Mouse (Mus musculus) heart, adult 11 months (tissue): ENCODE measurements around the gene Agps.
"Not testable (repeated sequence)": the region's sequence is repeated elsewhere in the genome, so short reads cannot be mapped to it uniquely, and the experiment has no call there.

ENCODE experiments used
- DNase-seq: peaks from one replicate; pipeline ENCODE4 v3.0.0; 2022

Agps gene

DNA sequence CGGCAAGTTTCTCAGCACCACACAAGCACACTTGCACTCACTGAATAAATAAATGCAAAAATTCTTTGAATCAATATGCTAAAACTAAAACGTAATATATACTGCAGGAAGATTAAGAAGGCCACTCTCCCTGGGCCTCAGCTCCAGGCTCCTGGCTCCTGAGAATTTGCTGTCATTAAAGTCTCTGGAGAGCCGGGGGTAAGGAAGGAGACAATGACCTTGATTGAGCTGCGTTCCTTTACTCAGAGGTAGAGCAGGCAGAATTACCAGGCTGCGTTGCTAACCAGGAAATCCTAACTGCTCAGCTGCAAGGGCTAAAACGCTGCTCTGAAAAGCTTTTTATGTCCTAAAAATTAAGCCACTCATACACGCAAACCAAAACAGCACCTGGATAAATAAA, 101.6 kb downstream of the Agps start:
- no peak for DNase-seq

DNA sequence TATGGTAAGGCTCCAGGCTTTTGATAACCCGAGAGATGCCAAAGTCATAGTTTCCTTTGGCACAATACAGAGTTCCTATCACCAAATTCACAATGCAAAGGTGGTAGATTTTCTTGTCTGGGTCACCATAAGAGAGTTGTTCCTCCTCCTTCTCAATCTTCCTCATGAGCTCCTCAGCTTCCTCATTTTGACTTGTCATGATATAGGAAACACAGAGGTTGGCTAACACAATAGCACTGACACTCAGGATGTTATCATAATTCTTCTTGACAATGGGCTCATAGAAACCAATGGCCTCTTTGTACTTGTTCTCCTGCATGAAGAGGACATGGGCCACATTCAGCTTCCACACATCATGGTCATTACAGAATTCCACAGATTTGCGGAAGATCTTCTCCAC, 104.7 kb downstream of the Agps start:
- DNase-seq = not testable (repeated sequence)

DNA sequence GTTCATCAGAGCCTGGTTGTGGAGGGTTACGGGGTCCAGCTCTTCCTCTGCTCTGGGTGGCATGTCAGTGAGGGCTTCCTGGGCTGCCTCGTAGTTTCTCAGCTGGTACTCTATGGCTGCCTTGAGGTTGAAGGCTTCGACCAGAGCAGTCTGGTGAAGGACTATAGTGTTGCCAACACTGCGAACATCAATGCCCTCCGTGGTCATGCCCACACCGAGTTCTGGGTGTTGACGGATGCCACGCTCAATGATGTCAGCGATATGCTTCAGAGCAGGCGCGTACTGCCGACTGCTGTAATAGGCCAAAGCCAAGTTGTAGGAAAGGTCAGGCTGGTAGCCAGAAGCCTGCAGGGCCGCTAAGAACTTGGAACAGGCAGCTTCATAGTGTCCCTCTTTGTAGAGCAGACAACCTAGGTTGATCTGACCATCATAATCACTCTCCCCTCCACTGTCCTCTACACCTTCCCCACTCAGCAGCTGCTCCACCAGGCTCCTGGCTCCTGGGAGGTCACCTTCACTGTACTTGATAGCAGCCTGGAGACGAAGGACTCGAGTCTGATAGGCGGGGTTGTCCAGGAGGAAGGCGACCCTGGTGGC, 105.6 kb downstream of the Agps start:
- peak; percentile 94 for DNase-seq

DNA sequence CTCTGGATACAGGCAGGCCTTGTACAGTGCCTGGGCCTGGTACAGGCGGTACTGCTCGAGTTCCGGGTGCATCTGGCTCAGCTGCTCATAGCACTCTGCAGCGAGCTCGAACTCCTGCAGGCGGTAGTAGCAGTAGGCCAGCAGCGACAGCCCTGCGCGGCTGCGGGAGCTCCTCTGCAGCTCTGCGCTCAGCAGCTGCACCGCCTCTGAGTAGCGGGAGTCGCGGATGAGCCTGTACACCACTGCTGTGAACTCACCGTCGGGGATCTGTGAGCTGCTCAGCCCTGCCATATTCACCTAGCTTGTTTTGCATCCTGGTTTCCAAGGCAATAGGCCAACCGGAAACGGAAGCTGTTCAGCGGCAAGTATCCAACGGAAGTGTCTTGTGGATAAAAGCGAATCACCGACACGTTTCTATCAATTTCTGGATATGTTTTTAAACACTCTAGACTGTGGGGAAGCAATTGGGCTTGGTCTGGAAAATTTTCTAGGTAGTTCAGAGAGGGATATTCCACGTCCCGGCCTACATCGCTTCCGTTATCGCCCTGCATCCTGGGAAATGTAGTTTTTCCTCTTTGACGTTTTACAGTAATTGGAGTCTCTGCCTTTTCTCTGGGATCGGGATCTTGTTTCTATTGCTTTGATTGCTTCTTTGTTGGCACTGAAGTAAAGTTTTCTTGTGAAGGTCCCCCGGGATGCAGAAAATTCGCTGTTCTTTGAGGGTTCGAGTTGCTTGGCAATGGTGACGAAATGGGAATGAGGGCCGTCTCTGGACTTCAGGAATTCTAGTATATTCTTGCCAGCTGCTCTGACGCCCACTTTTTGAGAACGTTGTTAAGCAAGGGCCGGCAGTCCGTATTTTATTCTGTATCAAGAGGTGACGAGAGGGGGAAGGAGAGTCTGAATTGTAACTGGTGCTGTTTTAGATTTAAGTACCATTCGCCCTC, 106.4 kb downstream of the Agps start, which contains the start of gene Ttc30b:
Gene Ttc30b, minus strand, starts transcription at position 469 of the 947 bp plus-strand sequence.
- peak; percentile 97 for DNase-seq

DNA sequence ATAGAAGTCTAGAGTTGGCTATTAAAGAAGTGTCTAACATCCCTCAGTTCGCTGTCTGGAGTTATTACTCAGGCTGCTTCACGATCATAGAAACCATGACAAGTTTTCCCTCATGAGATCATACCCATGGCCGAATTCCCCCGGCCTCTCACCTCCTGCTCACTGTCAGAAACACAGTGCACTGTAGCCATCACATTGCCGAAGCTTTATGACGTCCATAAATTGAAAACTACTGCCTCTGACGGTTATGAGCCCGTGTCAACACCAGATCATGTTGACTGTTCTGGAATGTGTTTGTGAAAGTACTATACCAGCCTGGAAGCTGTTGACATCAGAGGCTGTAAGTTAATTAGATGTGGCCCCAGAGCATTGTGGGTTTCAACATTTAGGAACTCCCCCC, 118.7 kb downstream of the Agps start:
- DNase-seq = peak; percentile 78

DNA sequence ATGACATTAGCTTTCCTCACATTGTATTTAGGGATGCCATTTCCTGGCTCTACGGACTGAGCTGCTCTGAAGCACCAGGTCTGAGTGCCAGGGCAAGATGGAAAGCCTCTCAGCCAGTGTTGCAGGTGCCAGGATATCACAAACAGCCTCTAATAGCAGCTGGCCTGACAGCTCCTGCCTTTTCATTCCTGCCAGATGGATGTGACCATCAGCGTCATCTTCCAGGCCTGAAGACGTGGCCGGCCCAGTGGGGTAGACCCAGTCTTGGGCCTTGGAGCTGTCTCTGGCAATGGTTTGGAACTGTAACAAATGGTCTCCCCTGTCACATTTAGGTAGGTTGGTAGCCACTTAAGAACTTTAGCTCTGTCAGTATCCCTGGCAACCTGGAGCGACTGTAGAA, 121.3 kb downstream of the Agps start:
- peak; percentile 80 for DNase-seq

DNA sequence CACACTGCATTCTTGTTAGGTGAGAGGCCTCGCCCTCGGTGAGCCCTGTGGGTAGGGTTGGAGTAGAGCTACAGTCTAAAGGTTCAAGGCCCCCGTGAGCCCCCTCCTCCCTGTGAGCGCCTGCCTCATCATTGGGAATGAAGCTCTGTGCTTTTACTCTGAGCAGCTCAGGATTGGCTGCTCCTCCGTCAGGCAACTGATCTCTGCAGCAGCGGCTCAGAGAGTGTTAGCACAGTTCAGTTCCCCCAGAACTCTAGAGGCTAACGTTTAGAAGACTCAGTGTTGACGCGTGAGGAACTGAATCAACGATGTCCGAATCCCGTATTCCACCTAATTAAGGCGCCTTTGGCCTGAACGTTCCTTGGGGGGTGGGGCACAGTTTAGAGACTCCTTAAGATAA, 123.7 kb downstream of the Agps start:
- peak; percentile 73 for DNase-seq

DNA sequence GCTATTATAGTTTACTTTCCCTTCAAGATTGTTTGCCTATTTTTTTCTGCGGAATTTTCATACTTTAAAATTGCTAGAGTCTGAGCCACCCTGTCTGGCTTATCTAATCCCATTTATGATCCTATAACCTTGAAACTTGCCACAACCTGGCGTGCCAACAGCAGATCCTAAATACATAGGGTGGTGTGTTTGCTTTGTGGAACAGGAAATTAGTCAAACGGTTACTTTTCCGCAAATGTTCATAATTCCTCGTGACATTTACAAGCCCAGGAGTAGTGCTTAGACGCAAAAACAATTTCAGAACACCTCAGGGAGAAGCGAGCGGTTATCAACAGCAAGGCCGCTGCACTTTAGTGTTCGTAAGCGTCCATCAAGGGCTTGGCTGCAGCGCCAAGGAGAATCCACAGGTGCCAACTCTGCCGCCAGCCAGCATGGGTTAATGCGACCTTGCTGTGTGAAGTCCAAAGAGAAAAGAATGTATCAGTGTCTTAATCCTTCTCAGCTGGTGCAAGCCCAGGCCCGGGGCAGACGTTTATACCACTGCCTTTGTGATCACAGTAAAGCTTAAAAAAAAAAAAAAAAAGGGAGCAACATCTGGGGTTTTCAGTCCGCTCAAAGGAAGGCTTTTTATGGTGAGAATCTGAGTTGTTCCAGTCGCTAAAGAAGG, 127.3 kb downstream of the Agps start:
- DNase-seq = peak; percentile 81

DNA sequence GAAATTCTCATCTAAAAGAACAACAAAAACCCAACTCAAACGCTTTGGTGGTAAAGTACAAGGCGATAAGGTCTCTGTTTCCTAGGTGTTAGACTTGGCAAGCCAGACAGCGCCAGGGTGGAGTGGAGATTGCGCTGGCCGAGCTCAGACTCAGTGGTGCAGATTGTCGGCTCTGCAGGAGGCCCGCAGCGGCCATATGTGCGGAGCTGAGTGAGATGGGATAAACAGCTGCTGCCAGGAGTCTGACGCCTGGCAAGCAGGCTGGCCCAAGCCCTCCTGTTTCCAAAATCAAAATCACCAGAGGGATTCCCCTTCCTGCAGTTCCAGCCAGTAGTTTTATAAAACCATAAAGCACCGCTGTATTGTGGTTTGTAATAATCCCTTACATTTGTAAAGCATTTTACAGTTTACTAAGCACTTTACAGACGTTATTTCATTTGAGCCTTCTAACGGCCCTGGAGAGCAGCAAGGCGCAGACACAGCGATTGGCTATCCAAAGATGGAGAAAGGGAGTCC, 127.9 kb downstream of the Agps start:
- DNase-seq = peak; percentile 89

DNA sequence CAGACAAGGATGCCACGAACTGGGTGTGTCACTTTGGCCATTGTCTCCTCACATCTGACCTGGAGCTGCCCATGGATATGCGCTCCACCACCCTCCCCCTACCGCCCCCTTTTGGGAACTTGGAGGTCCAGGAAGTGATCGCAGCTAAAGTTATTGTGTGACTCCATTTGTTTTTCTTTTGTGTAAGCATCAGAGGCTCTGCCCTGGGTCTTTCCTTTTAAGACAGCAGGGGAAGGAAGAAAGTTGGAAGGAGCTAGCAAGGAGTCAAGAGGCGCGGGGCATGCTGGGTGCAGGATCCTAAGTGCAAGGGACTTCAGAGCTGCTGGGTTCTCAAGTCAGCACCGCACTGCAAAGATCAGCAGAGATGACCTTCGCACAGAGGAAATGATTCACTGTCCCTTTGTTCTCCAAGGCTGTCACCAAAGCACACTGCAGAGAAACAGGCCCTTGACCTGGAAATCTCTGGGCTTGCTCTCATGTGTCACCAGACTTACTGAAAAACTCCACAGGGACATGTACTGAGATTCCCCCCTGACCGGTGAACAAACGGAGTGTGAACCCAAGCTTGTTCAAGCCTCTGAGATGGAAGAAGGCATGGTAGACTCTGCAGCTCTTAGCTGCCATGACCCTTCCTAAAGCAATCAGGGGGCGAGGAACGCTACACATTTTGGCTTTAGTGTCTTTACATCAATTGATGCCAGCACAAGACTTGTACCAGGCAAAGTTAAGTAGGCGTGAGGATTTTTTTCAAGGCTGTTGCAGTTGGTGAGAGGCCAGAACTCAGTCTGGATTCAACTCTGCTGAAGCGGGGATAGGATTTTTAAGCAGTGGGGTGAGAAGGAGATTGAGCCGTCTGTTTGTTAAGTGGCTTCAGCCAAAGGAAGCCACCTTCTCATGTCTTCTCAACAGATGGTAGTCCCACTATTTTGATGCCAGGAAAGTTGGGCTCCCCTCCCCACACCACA, 128.7 kb downstream of the Agps start:
- DNase-seq = peak; percentile 95

DNA sequence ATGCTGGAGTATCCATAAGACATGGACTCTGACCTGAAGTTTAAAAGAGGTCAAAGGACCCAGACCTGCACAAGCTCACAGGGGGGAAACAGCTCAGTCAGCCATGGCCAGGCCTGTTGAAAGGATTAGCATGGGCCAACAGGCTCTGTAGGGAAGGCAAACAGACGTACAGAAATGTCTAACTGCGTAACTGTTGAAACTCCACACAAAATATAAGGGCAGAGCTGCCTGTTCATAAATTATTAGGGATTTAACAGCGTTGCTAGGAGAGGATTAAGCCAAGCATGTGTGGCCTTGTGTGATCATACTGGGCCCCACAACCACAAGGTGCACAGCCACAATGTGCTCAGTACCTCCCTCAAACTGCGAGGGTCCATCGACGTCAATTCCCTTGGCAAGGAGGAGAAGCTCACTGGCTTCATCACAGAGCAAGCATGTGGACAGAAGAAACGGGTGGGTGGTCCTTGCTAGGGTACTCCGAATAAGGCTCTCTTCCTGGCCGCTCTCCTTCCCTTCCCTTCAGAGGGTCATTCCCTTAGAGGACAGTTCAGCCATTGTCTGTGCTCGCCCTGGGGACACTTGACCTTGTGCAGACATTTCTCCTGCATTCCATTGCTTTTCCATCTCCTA, 131.3 kb downstream of the Agps start:
- peak; percentile 76 for DNase-seq

DNA sequence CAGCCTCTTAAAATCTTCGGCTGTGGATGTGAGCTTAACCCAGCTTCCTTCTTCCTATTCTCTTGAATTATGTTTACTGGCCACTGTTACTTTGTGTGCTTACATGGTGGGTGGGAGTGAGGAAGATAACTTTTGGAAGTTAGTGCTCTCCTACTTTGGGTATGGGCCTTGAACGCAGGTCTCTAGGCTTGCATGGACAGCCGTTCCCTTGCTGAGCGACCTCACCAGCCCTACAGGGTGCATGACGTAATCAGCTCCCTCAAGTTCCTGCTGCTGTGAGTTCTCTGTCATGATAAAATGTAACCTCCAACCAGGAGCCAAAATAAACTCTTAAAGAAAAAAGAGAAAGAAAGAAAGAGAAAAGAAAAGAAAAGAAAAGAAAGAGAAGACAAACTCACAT, 132.1 kb downstream of the Agps start:
- peak; percentile 84 for DNase-seq

DNA sequence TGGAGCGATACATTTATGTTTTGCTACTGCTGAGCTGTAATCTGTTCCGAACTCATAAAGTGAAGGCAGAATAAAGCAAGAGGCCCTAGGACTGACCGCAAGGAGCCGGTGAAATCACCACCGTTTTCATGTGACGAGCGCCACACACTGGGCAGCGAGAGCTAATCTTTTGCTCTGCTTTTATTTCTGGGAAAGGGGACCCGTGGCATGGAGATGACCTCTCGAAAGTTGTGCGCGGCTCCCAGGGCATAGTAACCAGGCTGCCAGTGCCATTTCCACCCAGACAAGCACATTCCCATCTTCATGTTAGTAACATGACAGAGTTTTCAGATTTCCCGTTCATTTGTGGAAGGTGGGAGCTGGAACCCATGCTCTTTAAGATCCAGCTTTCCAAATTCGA, 132.5 kb downstream of the Agps start:
- DNase-seq = peak; percentile 96

DNA sequence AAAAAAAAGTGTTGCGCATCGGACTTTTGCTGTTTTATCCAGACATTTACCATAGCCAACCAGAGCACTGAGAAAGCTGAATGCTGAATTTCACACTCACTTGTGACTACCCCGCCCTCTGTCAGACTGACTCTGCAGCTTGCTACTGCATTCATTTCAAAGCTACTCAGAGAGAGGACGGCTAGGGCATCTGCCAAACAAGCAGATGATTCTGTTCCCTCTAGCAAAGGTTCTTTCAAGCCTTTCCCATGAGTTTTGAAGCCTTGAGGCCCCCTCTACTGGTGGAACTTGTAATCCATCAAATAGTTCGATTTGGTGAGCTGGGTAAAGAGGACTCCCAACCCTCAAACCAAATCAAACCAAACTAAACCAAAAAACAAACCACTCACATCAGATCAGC, 133.0 kb downstream of the Agps start:
- DNase-seq = peak; percentile 95

DNA sequence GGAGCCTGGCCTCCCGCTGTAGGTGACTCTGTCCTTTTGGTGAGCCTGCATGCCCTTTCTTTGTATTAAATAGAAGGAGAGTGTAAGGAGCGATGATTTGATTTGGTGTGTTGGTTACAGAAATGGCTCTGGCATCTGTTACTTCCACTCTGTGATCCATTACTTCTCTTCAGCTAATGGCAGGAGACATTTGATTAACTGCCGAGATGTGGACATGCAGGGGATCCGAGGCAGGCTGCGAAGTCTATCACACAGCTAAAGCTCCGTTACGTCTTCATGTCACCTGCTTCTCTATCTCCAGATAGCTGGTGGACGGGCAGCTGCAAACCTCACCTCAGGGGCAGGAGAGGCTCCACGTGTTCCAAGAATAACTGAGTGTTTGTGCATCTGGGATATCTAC, 142.2 kb downstream of the Agps start:
- peak; percentile 73 for DNase-seq

DNA sequence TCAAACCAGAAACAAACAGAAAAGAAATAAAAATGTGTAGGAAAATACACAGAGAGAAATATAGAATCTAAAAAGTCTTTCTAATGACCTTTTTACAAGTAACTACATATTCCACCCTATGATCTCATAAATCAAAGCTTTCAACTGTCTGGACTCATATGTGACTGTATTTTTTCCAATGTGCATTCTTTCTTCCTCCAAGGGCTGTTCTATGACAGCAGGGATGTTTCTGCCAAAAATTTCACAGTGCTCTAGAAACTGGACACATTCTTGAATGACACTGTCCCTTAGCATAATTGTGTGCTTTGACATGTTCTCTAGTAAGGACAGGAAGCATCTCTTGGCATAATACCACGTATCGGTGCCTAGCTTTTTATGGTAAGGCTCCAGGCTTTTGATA, 144.1 kb downstream of the Agps start:
- DNase-seq = not testable (repeated sequence)

DNA sequence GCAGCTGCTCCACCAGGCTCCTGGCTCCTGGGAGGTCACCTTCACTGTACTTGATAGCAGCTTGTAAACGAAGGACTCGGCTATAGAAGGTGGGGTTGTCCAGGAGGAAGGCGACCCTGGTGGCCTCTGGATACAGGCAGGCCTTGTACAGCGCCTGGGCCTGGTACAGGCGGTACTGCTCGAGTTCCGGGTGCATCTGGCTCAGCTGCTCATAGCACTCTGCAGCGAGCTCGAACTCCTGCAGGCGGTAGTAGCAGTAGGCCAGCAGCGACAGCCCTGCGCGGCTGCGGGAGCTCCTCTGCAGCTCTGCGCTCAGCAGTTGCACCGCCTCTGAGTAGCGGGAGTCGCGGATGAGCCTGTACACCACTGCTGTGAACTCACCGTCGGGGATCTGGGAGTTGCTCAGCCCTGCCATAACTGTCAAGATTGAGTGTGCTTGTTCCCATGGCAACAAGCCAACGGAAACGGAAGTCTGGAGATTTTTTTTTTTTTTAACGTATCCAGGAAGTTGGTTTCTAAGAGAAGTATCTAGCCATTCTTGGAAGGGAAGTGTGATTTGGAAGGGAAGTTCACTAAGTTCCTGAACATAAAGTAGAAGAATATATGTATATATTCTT, 145.9 kb downstream of the Agps start, which contains the start of gene Ttc30a2:
Gene Ttc30a2, minus strand, starts transcription at position 419 of the 617 bp plus-strand sequence.
- DNase-seq = peak; percentile 93
